Mouse (Mus musculus): Measurements from ENCODE around the gene Ppp1r2.

DNA sequence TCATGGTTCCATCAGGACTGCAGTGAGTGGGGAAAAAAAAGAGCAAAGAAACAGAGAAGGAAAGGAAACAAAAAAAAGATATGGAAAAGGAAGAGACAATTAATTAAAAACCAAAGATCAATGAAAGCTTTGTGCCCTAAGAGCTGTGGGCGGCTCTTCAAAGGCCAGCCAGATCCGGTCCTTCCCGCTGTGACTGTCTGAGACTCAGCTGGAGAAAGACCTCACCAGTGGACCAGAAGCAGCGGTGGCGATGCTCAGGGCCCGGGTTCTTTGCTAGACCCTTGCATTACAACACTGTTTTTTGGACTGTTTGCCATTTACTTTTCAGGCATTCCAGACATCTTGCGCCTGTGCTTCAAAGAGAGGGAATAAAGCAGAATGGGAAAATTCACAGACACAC, 25.4 kb upstream of the Ppp1r2 start:
- TF ChIP-seq POLR2A (IDR thresholded peaks at IDR 0.05; ENCODE audit: borderline replicate concordance, extremely low read depth, insufficient read depth, insufficient read length, poor library complexity, severe bottlenecking) (no peak), CTCF (IDR thresholded peaks at IDR 0.05; ENCODE audit: borderline replicate concordance, extremely low read depth, insufficient read depth, insufficient read length) (no peak)
